Mouse (Mus musculus) skeletal muscle tissue, postnatal 0 days (tissue): Measurements from ENCODE around the gene Ostf1. TPM values are rescaled to one million over a fixed set of nuclear protein-coding genes. Genes with fewer than 3 reads are reported as not detected.

Experiments
- polyA plus RNA-seq: library from polyadenylated mRNA; unstranded; fragments of >200 nt; fragmentation: Nextera tagmentation; extraction: Ambion mirVana; gene quantifications from 2 replicates; pipeline ENCODE4 v1.2.1, GENCODE M21; 2015

Ostf1 gene
- polyA plus RNA-seq, result 52.3 and 77.4 TPM in 2 replicates

GRCm38 (mm10) chr19:18631644-18632219, at the start of gene Ostf1, which contains the start of gene Nmrk1:
Ostf1 (minus strand) TSS chr19:18631823.
Nmrk1 (plus strand) TSS chr19:18631950.

GRCm38 (mm10) chr19:18670608-18671007, 39.0 kb upstream of the Ostf1 start, which contains the start of gene Carnmt1:
Carnmt1 (plus strand) TSS chr19:18670764.

Other genes with a start within 250 kb of the Ostf1 start
- gene Nmrk1, start 127 bp upstream of the Ostf1 start, polyA plus RNA-seq, result 5.3 and 7.3 TPM in 2 replicates
- 40.0 and 45.4 TPM in 2 replicates for gene Carnmt1, start 38.9 kb upstream of the Ostf1 start, polyA plus RNA-seq
- gene D030056L22Rik, start 81.4 kb upstream of the Ostf1 start, polyA plus RNA-seq, result 8.0 and 8.6 TPM in 2 replicates
- gene Trpm6, start 118.2 kb upstream of the Ostf1 start, polyA plus RNA-seq, result 0.10 and 0.12 TPM in 2 replicates